Mouse (Mus musculus) c-Kit-positive CD71-positive TER-119-negative erythroid progenitor cells, embryonic 14.5 days (primary cell): ENCODE data around the gene Nup107.

Source experiments
- DNase-seq: peaks from one replicate; pipeline ENCODE4 v3.0.0-alpha.2; 2013; ENCODE audit warnings: low read depth

Gene Nup107

DNA sequence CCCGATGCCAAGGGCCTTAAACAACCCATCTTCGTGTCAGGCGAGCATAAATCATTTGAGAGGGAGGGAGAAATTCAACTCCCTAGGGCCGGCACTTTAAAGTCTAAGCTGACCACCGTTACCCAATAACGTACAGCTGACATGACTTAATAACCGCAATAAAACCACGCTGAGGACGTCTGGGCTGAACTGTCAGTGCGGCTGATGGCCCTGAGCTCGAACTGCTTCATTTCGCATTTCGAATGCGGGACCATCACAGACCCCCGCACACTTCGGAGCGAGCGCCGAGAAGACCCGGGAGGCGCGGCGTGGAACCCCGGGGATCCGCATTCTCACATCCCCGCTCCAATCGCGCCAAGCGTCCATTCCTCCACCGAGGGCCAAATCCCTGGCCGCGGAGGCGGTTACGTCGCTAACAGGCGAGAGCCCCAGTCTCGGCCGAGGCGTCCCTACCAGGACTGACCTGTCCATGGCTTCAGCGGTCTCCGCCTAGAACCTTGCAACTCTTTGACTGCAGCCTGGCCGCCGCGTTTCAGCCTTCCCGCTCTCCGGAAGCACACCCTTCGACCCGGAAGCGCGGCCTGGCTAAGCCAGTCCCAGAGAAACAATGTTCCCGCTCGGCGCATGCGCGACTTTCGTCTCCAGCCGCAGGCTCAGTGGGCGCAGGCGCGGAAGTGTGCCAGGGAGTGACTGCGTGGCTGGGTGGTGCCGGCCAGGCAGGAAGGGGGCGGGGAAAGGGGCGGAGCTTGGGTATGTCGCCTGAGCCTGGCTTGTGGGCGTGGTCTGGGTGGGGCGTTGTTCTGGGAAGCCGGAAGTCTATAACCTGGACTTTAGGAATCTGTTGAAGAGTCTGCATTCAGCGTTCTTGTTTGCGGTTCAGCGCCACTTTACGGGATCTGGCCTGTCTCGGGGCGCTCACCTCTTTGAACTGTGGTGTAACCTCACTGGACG is at the start of gene Nup107:
Nup107 (minus strand) TSS at position 565 of the 951 bp plus-strand sequence.
- DNase-seq: peak; percentile 99

DNA sequence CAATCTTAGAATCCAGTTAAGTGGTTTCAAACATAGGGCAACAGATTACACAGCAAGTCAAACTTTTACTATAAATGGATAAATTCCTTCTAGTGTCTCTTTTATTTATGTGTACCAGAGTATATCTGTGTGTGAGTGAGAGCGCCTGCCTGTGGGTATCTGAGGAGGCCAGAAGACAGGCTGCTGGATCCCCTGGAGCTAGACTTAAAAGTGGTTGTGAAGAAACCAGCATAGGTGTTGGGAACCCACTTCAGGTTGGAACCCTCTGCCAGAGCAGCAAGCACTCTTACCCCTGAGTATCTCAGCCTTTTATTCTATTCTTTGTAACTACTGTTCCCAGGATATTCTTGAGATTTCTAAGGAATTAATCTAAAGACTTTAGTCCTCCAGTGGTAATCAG is 49.3 kb upstream of the Nup107 start:
- DNase-seq: no peak

DNA sequence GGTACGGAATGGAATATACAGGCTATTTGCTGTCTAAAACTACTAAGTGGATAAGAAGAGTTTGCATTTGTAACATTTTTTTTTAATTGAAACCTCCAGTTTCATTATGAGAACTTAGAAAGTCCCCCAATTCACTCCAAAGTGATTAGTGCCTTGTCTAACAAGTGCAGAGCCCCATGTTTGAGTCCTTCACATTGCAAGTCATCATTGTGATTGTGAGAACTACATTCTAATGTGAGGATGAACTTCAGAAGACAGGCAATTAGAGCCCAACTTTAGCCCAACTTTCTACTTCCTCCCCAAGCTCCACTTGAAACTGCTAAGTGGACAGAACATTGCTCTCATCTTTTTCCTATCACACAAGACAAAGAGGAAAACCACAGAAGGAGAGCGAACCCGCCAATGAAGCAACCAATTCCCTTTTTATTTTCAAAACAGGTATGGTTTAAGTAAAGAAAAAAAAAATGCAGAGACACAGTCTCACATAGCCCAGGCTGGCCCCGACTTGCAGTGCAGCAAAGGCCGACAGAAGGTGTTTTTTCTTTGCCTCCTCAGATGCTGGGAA is 48.0 kb upstream of the Nup107 start:
- no peak for DNase-seq

DNA sequence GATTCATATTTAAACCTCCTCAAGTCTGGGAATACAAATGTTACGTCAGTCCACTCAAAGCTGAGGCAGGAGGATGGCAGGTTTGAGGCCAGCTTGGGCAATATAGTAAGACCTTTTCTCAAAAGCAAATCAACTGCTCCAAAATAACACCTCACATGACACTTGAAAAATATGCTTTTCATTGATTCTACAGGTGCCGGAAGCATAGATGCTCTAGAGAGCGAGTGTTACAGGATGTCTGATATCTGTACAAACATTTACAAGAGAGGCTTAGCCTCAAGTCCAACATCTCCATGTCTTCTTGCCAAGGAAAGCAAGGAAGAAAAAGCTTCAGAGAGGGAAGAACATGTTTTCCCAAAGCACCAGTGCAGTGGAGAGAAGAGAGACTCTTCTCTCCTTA is 47.2 kb upstream of the Nup107 start:
- no peak for DNase-seq

DNA sequence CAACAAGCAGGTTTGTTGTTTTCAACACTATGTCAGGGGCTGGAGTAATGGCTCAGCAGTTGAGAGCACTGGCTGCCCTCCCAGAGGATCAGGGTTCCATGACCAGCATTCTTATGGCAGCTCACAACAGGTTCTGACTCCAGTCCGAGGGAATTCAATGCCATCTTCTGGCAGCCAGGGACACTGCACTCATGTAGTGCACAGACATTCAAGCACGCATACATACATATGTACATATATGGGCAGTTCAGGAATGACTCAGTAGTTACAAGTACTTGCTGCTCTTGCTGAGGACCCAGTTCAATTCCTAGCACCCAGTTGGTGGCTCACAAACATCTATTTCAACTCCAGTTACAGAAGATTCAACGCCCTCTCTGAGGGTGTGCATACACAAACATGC is 46.4 kb upstream of the Nup107 start:
- DNase-seq: no peak

DNA sequence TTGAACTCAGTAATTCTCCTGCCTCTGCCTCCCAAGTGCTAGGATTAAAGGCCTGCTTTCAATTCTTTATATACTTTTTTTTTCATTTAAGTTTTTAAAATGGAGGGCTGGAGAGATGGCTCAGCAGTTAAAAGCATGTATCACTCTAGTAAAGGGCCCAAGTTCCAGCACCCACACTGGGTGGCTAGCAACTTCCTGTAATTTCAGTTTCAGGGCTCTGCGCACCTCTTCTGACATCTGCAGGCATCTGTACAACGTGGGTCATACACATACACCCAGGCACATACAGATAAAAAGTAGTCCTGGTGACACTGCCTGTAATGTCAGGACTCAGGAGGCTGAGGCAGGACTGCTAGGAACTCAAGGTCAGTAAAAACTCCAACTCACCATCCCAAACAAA is 43.8 kb upstream of the Nup107 start:
- DNase-seq: no peak

DNA sequence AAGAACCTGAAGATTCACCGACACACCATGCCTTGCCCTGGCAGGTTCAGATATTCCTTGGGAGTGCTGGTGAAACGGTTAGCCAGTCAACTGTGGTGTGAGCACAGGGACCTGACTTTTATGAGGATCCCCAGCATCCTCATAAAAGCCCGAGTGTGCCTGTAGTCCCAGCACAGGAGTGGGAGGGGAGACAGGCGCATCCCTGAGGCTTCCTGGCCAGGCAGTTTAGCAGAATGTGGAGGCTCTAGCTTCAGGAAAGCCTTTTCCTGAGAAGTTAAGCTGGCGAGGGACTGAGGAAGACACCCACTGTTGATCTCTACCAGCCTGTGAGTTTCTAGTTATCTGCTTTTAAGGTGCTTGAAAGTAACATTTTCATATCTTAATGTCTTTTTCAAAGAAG is 42.9 kb upstream of the Nup107 start:
- no peak for DNase-seq

DNA sequence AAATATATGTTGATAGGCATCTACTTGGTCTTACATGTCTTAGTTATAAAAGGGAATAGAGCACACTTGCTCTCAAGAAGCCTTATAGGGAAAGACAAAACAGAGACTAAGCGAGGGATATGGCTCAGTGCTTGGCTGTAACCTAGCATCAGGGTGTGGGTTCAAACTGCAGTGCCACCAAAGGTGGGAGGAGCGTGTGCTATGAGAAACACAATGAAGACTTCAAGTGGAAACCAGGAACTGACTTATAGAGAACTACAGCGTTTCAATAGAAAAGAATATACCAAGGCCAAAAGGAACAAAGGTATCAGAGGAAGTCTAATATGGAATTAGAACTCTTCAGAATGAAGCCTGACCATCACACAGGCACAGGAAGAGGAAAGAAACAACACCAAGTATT is 38.3 kb upstream of the Nup107 start:
- no peak for DNase-seq

DNA sequence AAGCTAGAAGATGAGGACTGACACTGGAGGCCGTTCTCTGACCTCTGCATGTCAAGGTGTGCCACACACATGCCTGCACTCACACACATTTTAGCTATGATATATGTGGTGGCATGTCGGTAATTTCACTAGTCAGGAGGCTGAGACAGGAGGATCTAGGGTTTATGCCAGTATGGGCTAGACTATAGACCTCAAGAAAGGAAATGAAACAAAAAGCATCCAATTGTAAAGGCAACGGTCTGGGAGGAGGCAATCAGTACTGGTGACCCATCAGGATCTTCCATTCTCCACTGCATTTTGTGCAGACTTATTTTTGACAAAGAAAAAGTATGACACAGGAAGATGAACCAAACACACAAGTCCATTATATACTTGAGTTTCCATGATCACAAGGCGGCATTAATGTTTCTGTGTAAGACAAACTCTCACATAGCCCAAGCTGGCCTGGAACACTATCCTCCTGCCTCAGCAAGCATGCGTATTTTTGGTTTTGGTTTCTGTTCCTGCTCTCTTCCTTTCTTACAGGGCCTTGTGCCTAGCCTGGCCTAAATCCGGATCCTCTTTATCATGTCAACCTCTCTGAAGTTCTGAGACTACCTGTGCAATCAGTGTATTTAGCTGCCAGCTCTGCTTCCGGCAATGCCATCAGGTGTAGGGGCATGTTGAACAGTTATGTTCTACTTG is 37.1 kb upstream of the Nup107 start:
- no peak for DNase-seq

DNA sequence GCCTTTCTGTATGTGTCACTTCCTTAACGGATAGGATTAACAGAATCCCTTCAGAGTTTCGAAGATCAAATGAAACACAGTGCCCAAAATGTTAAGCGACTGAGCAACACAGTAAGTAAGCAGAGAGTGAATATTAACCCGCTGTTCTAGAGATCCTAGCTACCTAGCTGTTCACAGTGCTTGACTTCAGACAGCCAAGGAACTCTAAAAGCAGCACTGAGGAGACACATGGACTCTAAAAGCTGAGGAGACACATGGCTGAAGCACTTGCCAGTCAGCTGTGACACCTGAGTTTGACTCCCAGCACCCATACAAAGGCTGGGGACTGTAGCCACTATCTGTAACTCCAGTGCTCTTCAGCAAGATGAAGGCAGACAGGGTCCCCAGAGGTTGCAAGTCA is 36.5 kb upstream of the Nup107 start:
- no peak for DNase-seq

DNA sequence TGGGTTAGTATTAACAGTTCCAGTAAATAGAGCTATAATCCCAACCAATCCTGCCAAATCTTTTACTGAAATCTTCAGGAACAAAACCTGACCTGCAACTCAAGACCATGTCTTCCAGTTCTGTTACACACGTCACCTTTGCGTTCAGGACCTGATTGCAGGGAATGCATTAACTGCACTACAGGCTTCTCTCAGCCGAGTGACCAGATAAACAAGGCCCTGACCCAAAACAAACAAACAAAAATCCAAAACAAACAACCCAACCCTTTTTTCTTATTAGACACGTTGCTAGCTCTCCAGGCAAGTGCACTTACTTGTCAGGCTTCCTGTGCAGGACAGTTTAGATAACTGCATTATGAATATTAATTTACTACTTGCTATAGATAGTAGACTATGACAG is 36.0 kb upstream of the Nup107 start:
- no peak for DNase-seq

DNA sequence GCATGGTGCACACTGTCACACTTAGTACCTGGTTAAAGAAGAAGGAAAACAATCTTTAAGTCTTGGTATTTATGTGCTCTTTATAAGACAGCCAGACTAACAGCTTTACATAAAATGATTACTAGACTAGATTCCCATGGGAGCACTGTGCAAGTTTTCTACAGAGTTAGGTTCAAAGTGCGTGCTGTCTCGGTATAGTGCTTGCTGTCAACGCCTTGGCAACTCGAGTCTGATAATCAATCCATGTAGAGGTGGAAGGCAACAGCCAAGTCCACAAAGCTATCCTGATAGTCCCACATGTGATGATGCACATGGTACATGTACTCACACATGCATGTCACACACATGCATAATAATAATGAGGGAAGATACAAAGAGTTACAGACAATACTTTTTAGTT is 32.1 kb upstream of the Nup107 start:
- no peak for DNase-seq

DNA sequence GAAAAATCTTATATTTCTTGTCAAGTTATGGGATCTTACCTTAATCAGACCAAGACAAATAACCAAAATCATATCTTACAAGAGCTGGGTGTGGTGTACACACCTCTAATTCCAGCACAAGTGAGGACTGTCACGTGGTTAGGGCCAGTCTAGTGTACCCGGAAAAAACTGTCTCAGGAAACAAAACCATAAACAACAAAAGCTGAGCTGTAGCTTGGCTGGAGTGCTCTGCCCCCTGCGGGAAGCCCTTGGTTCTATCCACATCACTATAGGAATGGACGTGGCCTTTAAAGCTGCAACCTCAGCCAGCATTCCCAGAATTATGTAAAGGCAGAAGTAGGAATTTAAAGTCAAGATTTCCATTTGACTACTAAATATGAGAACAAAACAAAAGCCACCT is 31.6 kb upstream of the Nup107 start:
- DNase-seq: no peak

DNA sequence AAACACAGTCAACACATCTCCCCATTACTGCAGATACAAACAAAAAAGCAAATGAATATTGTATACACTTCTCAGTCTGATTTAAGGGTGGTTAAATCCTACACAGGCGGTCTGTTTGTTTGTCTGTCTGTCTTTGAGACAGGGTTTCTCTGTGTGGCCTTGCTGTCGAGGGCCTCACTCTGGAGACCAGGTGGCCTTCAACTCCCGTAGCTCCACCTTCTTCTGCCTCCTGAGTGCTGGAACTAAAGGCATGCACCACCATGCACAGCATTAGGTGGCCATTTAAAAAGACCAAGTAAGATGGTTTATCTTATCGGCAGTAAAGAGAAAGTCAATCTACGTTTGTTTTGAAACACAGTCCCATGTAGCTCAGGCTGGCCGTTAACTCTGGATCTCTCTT is 30.8 kb upstream of the Nup107 start:
- DNase-seq: no peak

DNA sequence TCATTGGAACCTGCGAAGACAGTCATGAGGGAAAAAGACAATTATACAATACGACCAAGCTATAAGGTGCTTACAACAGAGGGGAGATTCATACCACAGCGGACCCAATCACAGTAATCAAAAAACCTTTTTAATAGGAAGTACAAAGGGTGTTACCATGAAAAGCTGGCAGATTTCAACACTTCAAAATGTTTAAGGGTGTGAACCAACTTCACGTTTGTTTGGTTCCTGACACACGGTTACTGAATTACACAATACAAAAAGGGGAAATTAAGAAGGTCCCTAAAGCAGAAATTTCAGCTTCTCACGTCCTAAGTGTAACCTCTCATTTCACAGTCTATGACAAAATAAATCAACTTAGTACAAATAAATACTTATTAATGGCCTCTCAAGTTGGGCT is 26.1 kb upstream of the Nup107 start:
- no peak for DNase-seq

DNA sequence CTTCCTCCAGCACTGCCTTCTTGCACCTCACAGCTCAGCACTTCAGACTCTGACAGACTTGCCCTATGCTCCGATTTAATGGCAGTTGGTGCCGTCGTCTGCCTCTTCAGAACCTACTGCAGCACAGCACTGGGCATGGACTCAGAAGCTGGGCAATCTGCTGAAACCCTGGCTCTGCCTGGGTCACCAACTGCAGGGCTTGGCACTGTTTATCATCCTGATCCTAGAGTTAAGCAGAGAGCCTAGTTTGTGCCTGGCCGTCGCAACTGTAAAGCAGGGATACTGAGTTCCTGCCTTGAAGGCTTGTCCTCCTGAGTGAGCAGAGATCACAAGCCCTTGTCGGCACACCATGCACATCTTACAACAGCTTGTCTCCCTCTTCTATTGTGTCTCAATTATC is 24.2 kb upstream of the Nup107 start:
- DNase-seq: no peak

DNA sequence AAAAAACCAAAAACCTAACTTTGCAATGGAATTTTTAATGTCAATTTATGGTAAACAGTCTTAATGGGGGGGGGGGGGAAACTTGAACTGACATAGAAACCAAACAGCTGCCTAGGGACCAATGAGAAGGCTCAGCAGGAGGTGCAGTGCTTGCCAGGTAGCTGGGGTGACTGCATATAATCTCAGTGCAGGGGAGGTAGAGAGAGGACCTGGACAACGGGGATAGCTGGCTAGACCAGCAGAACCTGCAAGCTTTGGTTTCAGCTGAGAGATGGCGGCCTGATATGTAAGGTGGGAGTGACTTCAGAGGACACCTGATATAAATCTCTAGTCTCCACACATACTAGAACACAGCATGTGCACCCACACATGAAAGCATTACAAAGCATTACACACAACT is 20.0 kb upstream of the Nup107 start:
- DNase-seq: no peak

DNA sequence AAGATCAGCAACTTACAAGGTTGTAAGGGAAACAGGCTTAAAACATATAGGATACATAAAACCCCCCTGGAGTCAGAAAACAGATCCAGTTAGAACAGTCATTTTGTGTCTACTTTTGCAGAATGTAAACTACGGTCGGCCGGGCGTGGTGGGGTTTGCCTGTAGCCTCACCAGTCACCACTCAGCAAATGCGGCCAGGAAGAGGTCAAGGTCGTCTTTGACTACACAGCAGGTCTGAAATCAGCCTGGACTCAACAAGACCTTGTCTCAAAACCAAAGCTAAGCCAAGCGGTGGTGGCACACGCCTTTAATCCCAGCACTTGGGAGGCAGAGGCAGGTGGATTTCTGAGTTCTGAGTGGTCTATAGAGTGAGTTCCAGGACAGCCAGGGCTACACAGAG is 19.1 kb upstream of the Nup107 start:
- DNase-seq: no peak

DNA sequence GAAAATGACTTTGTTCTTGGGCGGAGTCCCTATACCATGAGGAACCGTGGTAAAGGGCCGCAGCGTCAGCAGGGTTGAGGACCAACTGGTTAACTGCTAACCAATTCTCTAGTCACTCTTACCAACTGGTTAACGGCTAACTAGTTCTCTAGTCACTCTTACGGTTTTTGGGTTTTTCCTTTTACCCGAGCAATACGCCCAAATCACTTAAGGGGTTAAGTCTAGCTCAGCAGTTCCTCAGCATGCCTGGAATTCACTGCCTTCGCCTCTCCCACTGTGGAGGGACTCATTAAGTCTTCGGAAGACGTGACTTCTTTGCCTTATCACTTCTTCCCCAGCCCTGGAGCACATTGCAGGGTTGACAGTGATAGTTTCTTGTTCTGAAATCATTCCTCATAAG is 18.0 kb upstream of the Nup107 start:
- no peak for DNase-seq

DNA sequence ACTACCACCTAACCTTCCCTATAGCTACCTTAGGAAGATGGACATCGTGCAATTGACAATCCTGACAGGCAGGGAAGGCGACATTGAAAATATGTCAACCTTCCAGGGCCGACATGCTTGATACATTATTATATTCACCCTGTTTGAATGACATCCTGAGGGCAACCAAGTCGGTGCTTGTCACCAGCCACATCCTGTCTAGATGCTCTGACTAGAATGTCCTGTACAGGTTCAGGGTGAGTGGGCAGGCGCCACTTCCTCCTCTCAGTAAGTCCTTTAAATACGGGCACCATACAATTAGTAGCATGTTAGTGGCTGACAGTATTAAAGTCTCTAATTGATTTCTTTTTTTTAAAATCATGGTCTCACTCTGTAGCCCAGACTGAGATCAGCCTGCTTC is 15.6 kb upstream of the Nup107 start:
- DNase-seq: no peak

DNA sequence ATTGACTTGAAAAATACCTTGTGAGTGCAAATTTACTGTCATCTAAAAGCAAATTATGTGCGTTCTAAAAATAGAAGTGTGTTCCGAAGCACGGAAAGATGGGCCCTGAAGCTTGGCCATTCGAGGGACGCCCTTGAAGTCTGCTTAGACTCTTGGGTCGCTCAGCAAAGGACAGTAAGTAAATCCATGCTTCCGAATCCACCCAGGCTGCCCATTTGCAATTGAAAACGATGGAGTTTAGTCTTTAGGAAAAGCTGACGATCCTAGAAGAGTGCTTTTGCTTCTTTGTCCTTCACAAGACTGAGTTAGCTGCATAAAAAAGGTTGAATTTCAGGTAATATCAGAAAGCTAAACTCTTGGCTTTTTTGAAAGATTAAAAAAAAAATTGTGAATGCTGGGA is 13.4 kb upstream of the Nup107 start:
- DNase-seq: no peak

DNA sequence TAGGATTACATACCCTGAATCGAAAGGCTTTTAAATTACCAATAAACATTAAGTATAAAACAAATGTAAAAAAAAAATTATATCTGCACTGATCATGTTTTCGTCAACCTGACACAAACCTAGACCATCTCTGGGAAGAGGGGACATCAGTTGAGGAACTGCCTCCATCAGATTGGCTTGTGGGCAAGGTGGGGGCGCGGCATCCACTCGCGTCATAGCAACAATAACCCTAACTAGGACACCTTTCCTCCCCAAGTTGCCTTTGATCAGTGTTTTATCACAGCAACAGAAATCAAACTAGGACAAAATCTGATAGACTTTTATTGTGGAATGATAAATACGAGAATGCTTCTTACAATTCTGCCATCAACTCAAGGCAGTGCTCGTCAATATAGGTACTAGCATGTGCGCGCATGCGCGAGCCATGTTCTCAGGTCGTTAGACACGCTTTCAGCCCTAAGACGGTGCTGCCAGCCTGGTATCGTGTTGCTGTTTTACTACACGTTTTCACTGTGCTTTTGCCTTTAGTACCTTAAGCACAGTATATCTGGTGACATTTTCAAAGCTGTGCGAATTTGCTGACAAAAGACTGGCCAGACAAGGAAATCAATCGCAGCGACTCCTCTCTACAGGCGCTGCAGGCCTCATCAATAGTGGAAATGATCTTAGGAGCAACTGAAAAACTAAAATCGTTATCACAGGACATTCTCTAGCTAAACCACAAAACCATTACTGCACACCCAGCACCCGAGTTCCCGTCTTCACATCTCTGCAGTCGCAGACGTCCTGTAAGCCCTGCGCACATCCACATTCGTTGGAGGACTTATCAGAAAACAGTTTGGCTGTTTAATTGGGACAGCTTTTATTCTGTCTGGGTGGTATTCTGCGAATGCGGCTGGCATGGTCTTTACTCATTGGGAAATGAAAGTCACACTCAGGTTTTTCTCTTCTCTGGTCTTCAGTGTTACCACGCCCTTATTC is 11.7 kb upstream of the Nup107 start:
- DNase-seq: no peak
